Mouse (Mus musculus) megakaryocyte, adult 5-6 weeks (primary cell): ENCODE measurements around the gene Cnr2. TPM values are rescaled to one million over a fixed set of nuclear protein-coding genes. Genes with fewer than 3 reads are reported as not detected.

ENCODE experiments used
- ATAC-seq: 2 replicates; pipeline ENCODE4 v1.8.0; 2016; ENCODE audit warnings: mild to moderate bottlenecking, inconsistent platforms; ENCODE audit not compliant: poor library complexity, severe bottlenecking
- total RNA-seq, 2 experiments: library from RNA; stranded (forward) in 1 of 2; stranded (reverse) in 1 of 2; fragments of 153-499, 151-499 nt in 1 of 2; fragments of 221-1000, 200-1000 nt in 1 of 2; gene quantifications; 2 replicates each; pipeline versions ENCODE4 v1.2.3 to v1.2.4; 2015 to 2017

Gene Cnr2
- total RNA-seq, 2 experiments from 2014 or later: 15.2 to 18.8 TPM

DNA sequence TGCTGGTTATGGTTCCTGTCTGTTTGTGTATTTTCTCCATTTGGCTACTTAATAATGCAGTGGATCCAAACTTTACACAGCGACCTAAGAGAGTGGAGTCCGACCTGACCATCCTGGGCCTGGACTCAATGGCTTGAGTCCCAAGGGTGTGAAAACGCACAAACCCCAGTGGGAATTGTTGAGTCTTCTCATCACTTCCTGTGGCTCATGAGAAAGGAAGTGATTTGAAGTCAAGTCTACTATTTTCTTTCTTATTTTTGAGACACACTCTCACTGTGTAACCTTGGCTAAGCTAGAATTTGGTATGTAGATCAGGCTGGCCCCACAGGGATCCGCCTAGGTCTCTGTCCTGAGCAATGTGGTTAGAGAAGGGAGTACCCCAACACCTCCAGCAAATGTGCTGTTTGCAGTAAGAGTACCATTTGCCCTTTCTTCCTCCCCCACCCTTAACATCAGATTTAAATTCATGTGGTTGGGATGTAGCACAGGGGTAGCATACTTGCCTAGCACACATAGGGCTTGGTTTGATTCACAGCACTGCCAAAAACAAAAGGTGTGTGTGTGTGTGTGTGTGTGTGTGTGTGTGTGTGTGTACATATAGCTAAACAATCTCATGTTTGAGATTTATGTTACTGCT is 7.5 kb downstream of the Cnr2 start:
- ATAC-seq: no peak

DNA sequence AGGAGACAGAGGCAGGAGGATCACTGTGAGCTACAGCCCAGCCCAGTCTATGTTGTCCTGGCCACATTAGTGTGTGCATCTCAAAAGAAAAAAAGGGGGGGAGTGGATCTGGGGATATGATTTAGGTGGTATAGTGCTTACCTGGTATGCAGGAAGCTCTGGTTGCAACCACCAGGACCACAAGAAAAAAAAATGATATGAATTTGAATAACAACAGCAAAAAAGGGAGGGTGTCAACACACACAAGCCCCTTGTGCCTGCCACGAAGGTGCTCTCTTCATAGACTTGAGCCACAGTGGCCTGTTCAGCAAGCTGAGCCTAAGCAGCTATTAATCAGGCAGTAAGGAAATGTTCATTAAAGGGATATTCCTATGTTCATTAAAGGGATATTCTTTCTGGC is 9.6 kb downstream of the Cnr2 start:
- ATAC-seq: no peak

DNA sequence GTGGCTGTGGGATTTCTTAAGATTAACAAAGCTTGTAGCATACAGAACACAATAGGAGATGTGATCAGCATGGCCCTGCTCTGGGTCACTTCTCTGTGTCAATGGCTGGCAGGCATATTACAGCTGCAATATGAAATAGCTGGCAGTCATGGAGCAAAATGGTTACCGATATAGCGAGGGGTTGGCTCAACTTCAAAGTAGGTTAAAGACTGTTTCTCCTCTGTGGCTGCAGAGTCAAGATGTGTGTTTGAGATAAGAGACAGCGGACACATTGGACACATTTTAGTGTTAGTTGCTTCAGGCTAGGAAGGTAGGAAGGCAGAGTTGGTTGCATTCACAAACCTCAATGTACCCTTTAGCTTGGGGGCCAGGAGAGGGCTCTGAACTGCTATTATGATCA is 11.4 kb downstream of the Cnr2 start:
- no peak for ATAC-seq

DNA sequence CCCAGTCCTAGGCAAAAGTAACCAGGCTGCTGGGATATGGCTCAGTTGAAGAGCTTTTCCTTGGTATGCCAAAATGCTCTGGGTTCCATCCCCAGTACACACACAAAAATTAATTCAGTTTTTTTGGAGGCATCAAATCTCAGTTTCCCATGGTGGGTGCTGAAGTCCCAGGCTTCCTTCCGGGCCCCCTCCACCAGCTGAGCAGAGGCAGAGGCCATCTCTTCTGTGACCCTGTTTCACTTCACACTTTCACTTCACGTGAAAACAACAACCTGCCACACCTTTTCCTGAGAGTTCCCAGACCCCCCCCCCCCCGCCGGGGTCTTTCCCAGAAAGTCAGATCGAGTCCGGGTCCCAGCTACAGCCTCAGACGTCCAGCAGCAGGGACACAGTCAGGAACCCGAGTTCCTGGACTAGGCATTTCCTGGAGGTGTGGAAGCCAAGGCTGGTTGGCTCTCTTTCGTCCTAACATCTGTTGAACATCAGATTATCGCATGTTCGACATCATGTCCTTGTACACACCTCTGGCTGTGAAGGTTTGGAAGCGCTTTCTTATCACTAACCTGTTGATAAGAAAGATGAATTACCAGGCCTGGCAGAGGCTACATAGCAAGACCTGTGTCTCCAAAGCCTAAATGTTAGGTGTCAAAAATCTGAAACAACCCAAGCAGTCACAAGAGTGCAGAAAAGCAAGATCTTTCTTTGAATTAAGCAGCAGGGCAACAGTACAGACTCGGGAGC is 14.3 kb downstream of the Cnr2 start:
- no peak for ATAC-seq

DNA sequence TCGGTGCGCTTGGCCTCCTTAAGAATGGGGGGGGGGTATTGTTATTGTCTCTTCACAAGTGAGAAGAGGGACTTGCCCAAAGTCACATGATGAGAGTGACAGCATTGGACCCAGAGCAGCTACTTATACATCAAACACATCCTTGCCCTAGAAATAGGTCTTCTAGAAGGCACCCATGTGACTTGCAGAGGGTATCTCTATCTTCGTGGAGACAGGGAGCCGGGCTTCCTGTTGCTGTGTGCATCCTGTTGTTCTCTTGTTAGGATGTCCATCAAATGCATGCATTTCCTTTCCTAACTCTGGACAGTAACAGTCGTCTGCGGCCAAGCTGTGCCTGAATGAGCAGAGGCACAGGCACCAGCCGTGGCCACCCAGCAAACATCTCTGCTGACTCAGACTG is 16.3 kb downstream of the Cnr2 start:
- ATAC-seq: no peak

DNA sequence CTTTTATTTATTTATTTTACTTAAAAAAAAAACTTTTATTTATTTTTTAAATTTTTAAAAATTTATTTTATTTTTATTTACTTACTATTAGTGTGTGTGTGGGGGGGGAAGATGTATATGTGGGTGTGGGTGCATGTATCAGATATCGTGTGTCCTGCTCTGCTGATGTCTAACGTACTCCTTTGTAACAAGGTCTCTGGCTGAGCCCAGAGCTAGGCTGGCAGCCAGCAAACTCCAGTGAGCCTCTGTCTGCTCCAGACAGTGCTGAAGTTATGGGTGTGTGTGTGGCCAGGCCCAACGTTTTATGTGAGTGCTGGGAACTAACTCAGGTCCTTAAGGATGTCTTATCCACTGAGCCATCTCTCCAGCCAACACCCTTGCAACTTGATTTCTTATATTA is 17.0 kb downstream of the Cnr2 start:
- no peak for ATAC-seq

DNA sequence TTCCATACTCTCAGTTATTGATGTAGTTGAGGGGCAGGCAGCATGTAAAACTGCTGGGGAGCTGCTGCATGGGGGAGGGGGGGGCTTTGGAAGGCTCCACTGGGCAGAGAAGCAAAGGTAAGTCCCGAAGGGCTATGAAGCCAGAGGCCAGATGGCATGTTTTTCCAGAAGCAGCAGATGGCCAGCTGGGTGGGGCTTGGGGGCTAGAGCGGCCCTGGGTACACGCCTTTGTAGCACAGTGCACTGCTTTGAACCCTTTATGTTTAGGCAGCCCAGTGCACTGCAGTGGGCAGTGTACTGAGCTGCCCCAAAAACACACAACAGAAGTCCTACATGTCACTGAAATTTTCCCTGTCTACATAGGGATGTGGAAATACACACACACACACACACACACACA is 17.6 kb downstream of the Cnr2 start:
- ATAC-seq: no peak

DNA sequence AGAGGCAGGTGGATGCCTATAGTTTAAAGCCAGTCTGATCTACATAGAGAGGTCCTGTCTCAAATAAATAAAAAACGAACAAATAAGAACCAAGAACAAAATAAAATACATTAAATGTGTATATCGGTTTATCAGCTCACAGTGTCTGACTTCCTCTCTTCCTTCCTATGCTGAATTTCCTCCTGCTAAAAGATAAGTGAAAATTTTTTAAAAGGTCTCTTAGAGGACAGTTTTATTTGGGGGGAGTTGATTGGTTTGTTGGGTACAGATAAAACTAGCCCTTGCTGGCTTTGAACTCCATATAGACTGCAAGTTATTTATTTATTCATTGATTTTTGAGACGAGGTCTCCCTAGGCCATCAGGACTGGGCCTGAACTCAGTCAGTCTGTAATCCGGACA is 18.2 kb downstream of the Cnr2 start:
- no peak for ATAC-seq

DNA sequence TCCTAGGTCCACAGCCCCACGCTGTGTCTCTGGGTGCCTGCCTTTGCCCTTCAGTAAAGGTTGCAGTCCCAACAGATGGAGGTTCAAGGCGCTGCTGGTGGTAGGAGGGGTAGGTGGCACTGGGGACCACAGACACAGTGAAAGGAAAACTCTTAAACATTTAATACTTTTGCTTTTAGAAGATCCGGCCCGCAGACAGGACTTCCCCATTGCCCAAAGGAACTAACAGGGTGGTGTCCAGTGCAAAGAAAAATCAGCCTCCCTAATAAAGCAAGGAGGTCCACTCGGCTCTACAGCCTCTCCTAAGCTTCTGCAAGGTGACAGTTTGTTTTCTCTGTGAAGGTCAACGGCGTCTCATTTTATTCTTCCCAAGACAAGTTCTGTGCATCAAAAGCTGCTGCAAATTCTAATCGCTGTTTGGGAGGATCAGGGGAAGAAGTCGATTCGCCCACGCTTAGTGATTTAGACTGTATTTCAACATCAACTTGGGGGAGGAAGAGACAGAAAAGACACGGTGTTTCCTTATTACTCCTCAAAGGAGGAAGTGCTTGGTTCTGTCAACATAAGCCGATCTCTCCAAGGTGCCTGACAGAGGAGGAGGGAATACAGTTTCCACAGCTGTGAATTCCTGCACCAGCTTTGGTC is 23.6 kb downstream of the Cnr2 start:
- ATAC-seq: peak; percentile 68

DNA sequence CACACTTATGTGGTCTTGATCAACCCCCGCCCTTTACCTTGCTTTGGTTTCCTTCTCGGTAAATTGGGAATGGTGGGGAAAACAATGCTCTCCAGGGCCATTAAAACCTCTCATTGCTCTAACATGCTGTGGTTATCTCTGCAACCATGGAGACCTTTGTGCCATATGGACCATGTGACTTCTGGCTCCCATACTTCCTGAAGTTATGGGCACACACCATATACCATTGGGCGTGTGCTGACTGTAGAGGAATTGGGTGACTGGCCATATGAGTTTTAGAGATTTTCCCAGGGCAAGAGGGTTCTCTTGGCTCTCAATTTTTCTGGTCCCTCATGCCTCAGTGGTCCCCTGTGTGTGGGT is 24.1 kb downstream of the Cnr2 start:
- peak; percentile 14; the same call in 1 of the 2 replicates for ATAC-seq

DNA sequence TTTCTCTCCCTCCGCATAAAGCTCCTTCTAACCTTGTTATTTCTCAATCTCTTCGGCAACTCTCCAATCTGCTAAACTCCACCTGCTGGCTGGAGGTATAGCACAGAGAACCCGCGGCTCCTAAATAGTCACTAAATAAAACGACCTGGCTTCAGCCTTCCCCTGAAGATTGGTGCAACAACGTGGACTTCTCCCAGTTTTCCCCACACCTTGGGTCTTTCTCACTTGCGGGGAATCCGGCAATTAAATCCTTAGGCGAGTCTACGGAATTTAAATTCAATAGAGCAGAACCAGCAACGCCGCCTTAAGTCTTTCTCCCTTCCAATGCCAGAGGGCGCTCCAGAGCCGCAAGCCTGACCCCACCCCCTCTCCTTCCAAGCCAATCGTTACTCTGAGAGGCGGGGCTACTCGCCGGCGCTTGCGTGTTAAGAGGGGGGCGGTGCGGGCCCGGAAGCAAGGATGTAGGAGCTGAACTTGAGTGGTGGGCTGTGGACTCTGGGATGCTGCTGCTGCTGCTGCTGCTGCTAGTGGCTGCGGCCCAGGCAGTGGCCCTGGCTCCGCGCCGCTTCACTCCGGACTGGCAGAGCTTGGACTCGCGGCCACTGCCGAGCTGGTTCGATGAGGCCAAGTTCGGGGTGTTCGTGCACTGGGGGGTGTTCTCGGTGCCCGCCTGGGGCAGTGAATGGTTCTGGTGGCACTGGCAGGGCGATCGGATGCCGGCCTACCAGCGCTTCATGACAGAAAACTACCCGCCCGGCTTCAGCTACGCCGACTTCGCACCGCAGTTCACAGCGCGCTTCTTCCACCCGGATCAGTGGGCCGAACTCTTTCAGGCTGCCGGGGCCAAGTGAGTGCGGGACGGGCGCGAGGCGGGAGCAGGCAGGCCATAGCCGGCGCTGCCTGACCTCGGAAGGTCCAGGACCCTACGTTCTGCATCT is 25.4 kb downstream of the Cnr2 start, which contains the start of gene Fuca1:
Gene Fuca1, plus strand, starts transcription at position 432 of the 938 bp plus-strand sequence.
- ATAC-seq: peak; percentile 88

DNA sequence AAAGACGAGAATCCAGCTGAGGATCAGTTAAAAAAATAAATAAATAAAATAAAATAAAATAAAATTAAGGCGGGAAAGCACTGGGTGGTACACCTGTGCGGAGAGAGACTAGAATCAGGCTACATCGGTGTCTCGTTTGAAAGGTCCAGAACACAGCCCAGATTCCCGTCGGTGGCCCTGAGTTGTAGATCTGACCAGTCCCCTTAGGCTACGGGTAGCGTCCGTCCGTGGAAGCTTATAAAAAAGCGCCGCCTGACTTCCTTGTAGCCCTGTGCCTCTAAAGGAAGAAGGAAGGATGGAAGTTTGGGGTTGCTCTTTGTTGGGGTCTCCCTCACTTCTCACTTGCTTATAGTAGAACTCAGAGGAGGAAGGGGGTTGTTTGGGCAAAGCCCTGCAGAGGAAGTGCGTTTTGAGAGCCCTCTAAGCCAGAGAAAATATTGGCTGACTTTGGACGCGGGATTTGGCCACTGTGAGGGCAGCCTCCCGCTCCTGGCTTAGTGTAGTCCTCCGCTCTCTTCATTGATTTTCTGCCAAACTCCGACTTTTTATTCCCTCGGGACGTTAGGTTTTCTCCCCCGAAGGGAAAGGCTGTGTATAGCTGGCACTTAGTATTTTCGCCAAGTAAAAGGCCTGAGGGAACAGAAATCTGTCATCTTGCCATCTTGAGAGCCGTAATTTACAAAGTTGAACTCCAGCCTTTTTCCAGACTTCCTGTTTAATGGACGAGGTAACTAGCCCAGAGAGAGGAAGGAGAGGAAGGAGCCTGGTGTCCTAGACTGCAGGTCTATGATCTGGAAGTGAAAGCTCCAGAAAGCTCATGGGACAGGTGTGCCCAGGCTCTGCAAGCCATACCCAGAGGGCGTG is 26.3 kb downstream of the Cnr2 start:
- no peak for ATAC-seq

DNA sequence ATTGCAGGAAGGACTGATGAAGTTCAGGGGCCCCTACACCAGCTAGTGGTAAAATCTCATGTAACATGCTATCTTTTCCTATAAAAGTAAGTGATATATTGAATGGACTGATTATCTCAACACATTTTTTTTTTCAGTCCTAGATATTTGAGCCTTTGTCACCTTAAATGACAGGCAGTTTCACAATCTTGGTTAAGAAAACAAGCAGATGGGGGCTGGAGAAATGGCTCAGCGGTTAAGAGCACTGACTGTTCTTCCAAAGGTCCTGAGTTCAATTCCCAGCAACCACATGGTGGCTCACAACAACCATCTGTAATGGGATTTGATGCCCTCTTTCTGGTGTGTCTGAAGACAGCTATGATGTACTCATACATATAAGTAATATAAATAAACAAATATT is 27.0 kb downstream of the Cnr2 start:
- ATAC-seq: no peak

DNA sequence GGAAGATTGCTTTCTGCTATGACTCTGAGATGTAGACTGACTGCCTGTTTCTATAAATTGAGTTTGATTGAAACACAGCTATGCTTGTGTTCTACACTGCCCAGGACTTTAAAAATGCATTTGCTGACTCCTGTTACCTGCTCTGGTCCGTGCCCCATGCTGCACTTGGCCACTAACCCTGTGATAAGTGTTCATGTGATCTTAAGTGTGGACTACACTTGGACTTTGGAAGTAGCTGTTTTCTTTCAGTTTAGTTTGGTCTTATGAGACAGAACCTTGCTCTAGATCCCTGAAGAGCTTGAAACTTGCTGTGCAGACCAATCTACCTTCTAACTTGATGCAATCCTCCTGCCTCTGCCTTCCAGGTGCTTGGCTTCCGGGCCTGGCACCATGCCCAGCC is 29.2 kb downstream of the Cnr2 start:
- no peak for ATAC-seq

DNA sequence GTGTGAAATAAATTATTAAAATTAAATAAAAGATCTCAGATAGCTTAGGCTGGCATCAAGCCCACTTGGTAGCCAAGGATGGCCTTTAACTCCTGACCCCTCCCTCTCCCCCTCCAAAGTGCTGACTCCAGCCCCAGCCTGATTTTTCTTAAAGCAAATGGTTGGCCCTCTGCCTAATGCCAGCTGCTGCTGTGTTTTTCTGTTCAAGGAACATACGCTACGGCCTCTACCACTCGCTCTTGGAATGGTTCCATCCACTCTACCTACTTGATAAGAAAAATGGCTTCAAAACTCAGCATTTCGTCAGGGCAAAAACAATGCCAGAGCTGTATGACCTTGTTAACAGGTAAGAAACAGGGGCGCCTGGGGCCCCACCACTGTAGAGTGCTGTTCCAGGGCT is 30.1 kb downstream of the Cnr2 start:
- ATAC-seq: no peak

DNA sequence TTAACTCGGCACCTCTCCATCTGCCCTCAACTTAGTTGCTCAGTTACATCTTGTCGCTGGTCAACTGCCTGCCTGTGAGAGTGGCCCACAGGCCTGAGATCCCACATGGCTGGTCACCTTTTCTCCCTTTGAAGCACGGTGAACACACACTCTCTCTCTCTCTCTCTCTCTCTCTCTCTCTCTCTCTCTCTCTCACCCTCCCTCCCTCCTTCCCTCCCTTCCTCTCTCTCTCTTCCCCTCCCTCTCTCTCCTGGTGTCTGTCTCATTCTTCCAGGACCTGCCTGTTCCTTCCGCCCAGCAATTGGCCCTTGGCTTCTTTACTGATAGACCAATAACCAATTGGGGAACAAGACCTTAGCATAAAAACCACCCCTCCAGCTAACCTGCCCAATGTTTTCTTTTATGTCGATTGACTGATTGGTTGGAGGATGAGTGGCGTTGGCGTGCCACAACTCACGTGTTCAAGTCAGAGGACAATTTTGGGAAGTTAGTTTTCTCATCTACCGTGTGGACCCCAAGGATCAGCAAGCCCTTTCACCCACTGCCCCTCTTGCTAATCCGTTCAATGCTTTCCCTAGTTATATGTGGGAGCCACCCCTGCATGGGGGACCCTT is 31.1 kb downstream of the Cnr2 start:
- ATAC-seq: no peak

DNA sequence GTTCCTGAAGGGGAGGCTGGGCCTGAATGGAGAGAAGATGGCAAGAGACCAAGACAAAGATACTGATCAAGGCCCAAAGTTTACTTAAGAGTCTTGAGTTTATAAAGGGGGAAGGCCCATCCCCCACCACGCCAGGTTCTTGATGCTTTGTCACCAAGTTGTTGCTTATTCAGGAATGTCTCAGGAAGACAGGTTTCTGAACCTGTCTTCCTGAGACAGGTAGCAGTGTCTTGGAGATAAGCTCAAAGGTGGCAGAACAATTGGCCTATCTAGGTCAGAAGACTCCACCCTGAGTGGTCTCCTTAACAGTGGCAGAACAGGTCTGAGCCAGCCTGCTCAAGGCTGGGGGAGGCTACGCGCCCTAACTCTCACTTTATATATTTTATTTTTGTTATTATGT is 31.7 kb downstream of the Cnr2 start:
- no peak for ATAC-seq

DNA sequence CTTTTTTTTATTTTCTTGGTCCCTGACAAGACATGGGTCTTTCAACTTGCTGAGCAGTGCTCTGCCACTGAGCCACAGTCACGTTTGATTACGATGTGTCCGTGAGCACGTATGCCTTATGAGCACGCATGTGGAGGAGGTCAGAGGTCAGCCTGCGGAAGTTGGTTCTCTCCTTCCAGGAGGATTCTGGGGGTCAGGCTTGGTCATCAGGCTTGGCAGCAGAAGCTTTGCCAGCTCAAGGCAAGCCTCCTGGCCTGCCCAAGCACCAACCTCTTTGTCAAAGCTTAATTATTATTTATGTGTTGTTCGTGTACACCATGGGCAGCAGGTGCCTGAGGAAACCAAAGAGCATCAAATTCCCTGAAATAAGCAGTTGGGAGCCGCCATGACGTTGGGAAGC is 33.2 kb downstream of the Cnr2 start:
- no peak for ATAC-seq

DNA sequence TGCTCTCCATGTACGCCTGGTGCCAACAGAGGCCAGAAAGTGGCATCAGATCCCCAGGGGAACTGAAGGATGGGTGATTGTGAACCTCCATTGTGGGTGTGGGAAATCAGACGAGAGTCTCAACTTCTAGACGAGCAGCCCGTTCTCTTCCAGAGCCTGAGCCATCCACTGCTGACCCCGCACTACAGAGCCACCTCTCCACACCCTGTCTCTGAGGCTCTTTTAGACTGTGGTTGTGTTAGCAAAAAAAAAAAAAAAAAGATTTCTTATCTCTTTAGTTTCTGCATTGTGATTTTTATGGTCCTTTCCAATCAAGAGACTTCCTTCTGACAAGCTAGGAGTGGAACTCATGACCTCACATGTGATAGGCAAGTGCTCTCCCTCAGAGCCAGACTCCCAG is 34.2 kb downstream of the Cnr2 start:
- no peak for ATAC-seq

DNA sequence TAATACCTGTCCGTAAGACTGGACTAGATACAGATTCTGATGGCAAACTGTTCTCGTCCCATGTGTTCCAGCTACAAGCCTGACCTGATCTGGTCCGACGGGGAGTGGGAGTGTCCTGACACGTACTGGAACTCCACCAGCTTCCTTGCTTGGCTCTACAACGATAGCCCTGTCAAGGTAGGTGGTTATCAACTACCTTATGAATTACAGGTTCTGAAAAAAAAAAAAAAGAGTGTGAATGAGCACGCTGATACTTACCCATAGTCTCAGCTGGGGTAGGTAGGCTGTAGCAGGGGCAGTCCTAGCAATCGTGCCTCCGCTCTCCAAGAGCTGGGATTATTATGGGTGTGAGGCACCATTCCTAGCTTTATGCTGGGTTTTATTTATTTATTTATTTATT is 34.6 kb downstream of the Cnr2 start:
- no peak for ATAC-seq
